Mouse (Mus musculus): ENCODE measurements around the gene Cacna2d3. TPM values are rescaled to one million over a fixed set of nuclear protein-coding genes. Genes with fewer than 3 reads are reported as not detected.

Gene Cacna2d3
- total and polyA plus RNA-seq, 3 experiments: not detected

DNA sequence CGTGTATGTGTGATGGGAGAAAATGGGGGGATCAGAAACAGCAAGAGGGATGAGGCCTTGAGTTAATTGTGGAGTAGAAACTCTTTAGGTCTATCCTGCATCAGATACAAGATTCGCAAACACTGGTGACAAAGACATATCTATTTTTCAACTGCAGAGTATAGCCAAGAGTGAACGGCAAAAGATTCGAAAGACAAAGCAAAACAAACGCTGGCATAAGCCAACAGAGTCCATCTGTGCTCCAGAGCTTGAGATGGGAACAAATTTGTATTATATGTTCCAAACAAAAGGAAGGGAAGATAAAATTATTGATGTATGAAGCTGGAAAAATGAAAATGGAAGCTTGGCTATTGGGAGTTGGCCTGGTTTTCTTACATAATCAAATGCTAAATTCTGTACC is 802.8 kb downstream of the Cacna2d3 start:
- no peak for DNase-seq (ENCODE audit: extremely low read depth)
- in situ Hi-C loops (cut with MboI; ENCODE audit: low pct_ligation_motif_present, low pct_unique_long_range_greater_than_20kb, low sequenced_read_pairs) (no loop called here), dilution Hi-C loops (cut with MboI; ENCODE audit: extremely low pct_ligation_motif_present, extremely low pct_unique_long_range_greater_than_20kb, low sequenced_read_pairs) (no loop called here)
- H3K9ac ChIP-seq (ENCODE audit: insufficient read depth, low read depth): no peak overlapping the region
- no peaks in the 10 kb centered on the region for H3K36me3 ChIP-seq (replicated peaks in 1 of 2; ENCODE audit: control insufficient read depth in 1 of 2, insufficient read depth in 1 of 2, low read length in 1 of 2)
- no peak overlapping the region for H3K4me2 ChIP-seq (ENCODE audit: insufficient read depth, low read depth, poor library complexity, severe bottlenecking)
- no peaks in the 10 kb centered on the region for H3K27me3 ChIP-seq (replicated peaks)
- peaks cover 55% of the 10 kb centered on the region for H3K9me3 ChIP-seq (replicated peaks; ENCODE audit: low read length)
- H3K4me3 ChIP-seq (replicated peaks in 1 of 3; ENCODE audit: low read depth in 2 of 3, low read length in 2 of 3, poor library complexity in 1 of 3): no peak overlapping the region
- H3K27ac ChIP-seq (ENCODE audit: insufficient read depth, low read depth): no peak overlapping the region
- H3K79me2 ChIP-seq (replicated peaks; ENCODE audit: control insufficient read depth, extremely low read depth, insufficient read depth, poor library complexity, severe bottlenecking): no peaks in the 10 kb centered on the region
- no peaks in the 10 kb centered on the region for H3K4me1 ChIP-seq (ENCODE audit: control insufficient read depth in 1 of 2, insufficient read depth in 2 of 2)
- TF ChIP-seq ETS1 (conservative IDR thresholded peaks at IDR 0.05; ENCODE audit: low read depth, low read length) (no peak), BHLHE40 (IDR thresholded peaks at IDR 0.05; ENCODE audit: low read depth, low read length) (no peak), CTCF (conservative IDR thresholded peaks at IDR 0.05 in 1 of 2, IDR thresholded peaks at IDR 0.05 in 1 of 2; ENCODE audit: low read depth in 2 of 2, low read length in 2 of 2) (no peak), ZNF384 (IDR thresholded peaks at IDR 0.05; ENCODE audit: low read depth, low read length) (no peak), TBP (conservative IDR thresholded peaks at IDR 0.05; ENCODE audit: low read depth, low read length) (no peak), UBTF (IDR thresholded peaks at IDR 0.05; ENCODE audit: low read depth, low read length) (no peak)

GRCm38 (mm10) chr14:28915004-28915403 is 806.7 kb downstream of the Cacna2d3 start:
- no peak overlapping the region for H3K27ac ChIP-seq (ENCODE audit: insufficient read depth, low read depth)
- H3K4me2 ChIP-seq (ENCODE audit: insufficient read depth, low read depth, poor library complexity, severe bottlenecking): no peak overlapping the region
- H3K4me3 ChIP-seq (replicated peaks in 1 of 3; ENCODE audit: low read depth in 2 of 3, low read length in 2 of 3, poor library complexity in 1 of 3): no peak overlapping the region
- no peaks in the 10 kb centered on the region for H3K27me3 ChIP-seq (replicated peaks)
- dilution Hi-C loops (cut with MboI; ENCODE audit: extremely low pct_ligation_motif_present, extremely low pct_unique_long_range_greater_than_20kb, low sequenced_read_pairs): no loop called here
- H3K4me1 ChIP-seq (ENCODE audit: control insufficient read depth in 1 of 2, insufficient read depth in 2 of 2): no peaks in the 10 kb centered on the region
- peaks cover 43% of the 10 kb centered on the region for H3K9me3 ChIP-seq (replicated peaks; ENCODE audit: low read length)
- no peaks in the 10 kb centered on the region for H3K36me3 ChIP-seq (replicated peaks in 1 of 2; ENCODE audit: control insufficient read depth in 1 of 2, insufficient read depth in 1 of 2, low read length in 1 of 2)
- no peak for DNase-seq (ENCODE audit: extremely low read depth)
- H3K9ac ChIP-seq (ENCODE audit: insufficient read depth, low read depth): no peak overlapping the region
- in situ Hi-C loops (cut with MboI; ENCODE audit: low pct_ligation_motif_present, low pct_unique_long_range_greater_than_20kb, low sequenced_read_pairs): no loop called here
- no peak for TF ChIP-seq MYC (IDR thresholded peaks at IDR 0.05; ENCODE audit: low read depth, low read length)
- no peak for TF ChIP-seq GABPA (IDR thresholded peaks at IDR 0.05; ENCODE audit: insufficient replicate concordance, low read depth, low read length)
- no peak for TF ChIP-seq MAX (IDR thresholded peaks at IDR 0.05; ENCODE audit: low read length)
- no peak for TF ChIP-seq IRF4 (IDR thresholded peaks at IDR 0.05; ENCODE audit: low read depth, low read length)
- TF ChIP-seq NRF1 (IDR thresholded peaks at IDR 0.05; ENCODE audit: low read depth, low read length): no peak
- TF ChIP-seq SIN3A (IDR thresholded peaks at IDR 0.05; ENCODE audit: low read length): no peak
- no peak for TF ChIP-seq ZMIZ1 (IDR thresholded peaks at IDR 0.05; ENCODE audit: low read depth, low read length)
- TF ChIP-seq EP300 (IDR thresholded peaks at IDR 0.05; ENCODE audit: low read length): no peak
- TF ChIP-seq ZKSCAN1 (IDR thresholded peaks at IDR 0.05; ENCODE audit: borderline replicate concordance, low read depth, low read length): no peak
- no peak for TF ChIP-seq USF2 (conservative IDR thresholded peaks at IDR 0.05; ENCODE audit: low read depth, low read length)
- TF ChIP-seq RCOR1 (conservative IDR thresholded peaks at IDR 0.05; ENCODE audit: low read depth, low read length): no peak
- TF ChIP-seq MAFK (IDR thresholded peaks at IDR 0.05; ENCODE audit: insufficient replicate concordance, low read length): no peak
- no peak for TF ChIP-seq TBP (conservative IDR thresholded peaks at IDR 0.05; ENCODE audit: low read depth, low read length)
- TF ChIP-seq ELF1 (IDR thresholded peaks at IDR 0.05; ENCODE audit: low read depth, low read length): no peak
- TF ChIP-seq JUND (conservative IDR thresholded peaks at IDR 0.05; ENCODE audit: low read depth, low read length): no peak
- no peak for TF ChIP-seq POLR2A (IDR thresholded peaks at IDR 0.05; ENCODE audit: low read depth, low read length)
- no peak for TF ChIP-seq E2F4 (IDR thresholded peaks at IDR 0.05; ENCODE audit: insufficient replicate concordance, low read depth, low read length)
- TF ChIP-seq ZC3H11A (IDR thresholded peaks at IDR 0.05; ENCODE audit: low read depth, low read length): no peak
- TF ChIP-seq USF1 (IDR thresholded peaks at IDR 0.05; ENCODE audit: low read depth, low read length): no peak
- no peaks in the 10 kb centered on the region for H3K79me2 ChIP-seq (replicated peaks; ENCODE audit: control insufficient read depth, extremely low read depth, insufficient read depth, poor library complexity, severe bottlenecking)

Measured in CH12.LX (cell line).